Mouse (Mus musculus) thymus, adult 2 months (tissue): ENCODE measurements around the gene Wrnip1.

ENCODE experiments used
- CTCF ChIP-seq: fragments of 200-500 bp; IDR thresholded peaks from 2 replicates; pipeline ENCODE4 v1.5.1; 2012; ENCODE audit warnings: mild to moderate bottlenecking, control low read depth, low read length, moderate library complexity, borderline replicate concordance; ENCODE audit not compliant: control insufficient read depth, poor library complexity, insufficient read depth; ENCODE audit errors: extremely low read depth
- POLR2A ChIP-seq: fragments of 200-500 bp; IDR thresholded peaks from 2 replicates; pipeline ENCODE4 v1.6.1; 2012; ENCODE audit warnings: mild to moderate bottlenecking, low read length, control low read depth, moderate library complexity; ENCODE audit not compliant: control insufficient read depth, poor library complexity, insufficient read depth; ENCODE audit errors: extremely low read depth

DNA sequence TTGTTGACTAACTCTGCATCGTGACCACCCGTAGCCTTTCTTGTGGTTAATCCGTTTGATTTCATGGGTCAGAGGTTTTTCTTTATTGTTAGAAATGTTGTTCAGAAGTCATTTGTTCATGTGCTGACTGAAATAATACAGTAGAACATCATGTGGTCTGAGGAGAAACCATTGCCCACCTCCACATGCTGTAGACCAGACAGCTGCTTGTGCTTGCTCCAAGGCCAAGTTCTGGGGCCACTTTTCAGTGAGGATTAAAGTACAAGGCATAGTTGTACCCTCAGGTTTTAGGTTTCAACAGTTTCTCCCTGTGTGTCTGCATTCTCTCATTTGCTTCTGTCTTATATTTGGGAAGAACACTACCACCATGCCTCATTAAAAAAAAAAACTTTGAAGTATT is 5.8 kb downstream of the Wrnip1 start:
- TF ChIP-seq POLR2A (no peak), CTCF (no peak)
